Mouse (Mus musculus) embryonic facial prominence, embryonic 14.5 days (tissue): ENCODE measurements at regions not wholly inside any gene's neighbourhood (a gene's known extent, or its start where the extent isn't known, plus 50 kb on each side); places are given as distances from the start of the nearest gene placed in this dataset.

Source experiments
- ATAC-seq: fragments of 200-750 bp; cut with Nextera tagmentation; 2 replicates; pipeline ENCODE4 v1.8.0; 2017; ENCODE audit warnings: low read depth, moderate number of reproducible peaks, moderate TSS enrichment
- DNase-seq: peaks from one replicate; pipeline ENCODE4 v3.0.0-alpha.2; 2015; ENCODE audit warnings: low spot score
- H3K27ac ChIP-seq: fragments of 300-500 bp; sonication (generic); replicated peaks from 2 replicates; pipeline ENCODE4 v1.5.1; 2014; ENCODE audit warnings: low read depth, mild to moderate bottlenecking, low read length, moderate library complexity
- H3K27me3 ChIP-seq: fragments of 300-500 bp; sonication (generic); replicated peaks from 2 replicates; pipeline ENCODE4 v1.6.1; 2014; ENCODE audit warnings: low read length; ENCODE audit not compliant: control insufficient read depth, insufficient read depth
- H3K36me3 ChIP-seq: fragments of 300-500 bp; sonication (generic); 2 replicates; pipeline ENCODE4 v1.6.1; 2014; ENCODE audit warnings: low read length, mixed read lengths; ENCODE audit not compliant: control insufficient read depth, insufficient read depth
- H3K4me1 ChIP-seq: fragments of 300-500 bp; sonication (generic); 2 replicates; pipeline ENCODE4 v1.6.1; 2014; ENCODE audit warnings: antibody characterized with exemption, low read length; ENCODE audit not compliant: control insufficient read depth, insufficient read depth
- H3K4me2 ChIP-seq: fragments of 300-500 bp; sonication (generic); 2 replicates; pipeline ENCODE4 v1.6.1; 2014; ENCODE audit warnings: low read depth, mild to moderate bottlenecking, low read length, moderate library complexity, mixed read lengths
- H3K4me3 ChIP-seq: fragments of 300-500 bp; sonication (generic); 2 replicates; pipeline ENCODE4 v1.5.1; 2014; ENCODE audit warnings: low read depth, mild to moderate bottlenecking, low read length
- H3K9ac ChIP-seq: fragments of 300-500 bp; sonication (generic); 2 replicates; pipeline ENCODE4 v1.6.1; 2014; ENCODE audit warnings: low read depth, mild to moderate bottlenecking, low read length, moderate library complexity, mixed read lengths
- H3K9me3 ChIP-seq: fragments of 300-500 bp; sonication (generic); 2 replicates; pipeline ENCODE4 v1.6.1; 2016; ENCODE audit warnings: low read length; ENCODE audit not compliant: control insufficient read depth
- WGBS: fragments of 180-500 bp; shearing (Covaris S2); extraction: QIAGEN DNeasy Blood & Tissue Kit; methylation state at CpG from one replicate; pipeline ENCODE4 v1.1.7; 2014; 5-methylcytosine and 5-hydroxymethylcytosine counted together

DNA sequence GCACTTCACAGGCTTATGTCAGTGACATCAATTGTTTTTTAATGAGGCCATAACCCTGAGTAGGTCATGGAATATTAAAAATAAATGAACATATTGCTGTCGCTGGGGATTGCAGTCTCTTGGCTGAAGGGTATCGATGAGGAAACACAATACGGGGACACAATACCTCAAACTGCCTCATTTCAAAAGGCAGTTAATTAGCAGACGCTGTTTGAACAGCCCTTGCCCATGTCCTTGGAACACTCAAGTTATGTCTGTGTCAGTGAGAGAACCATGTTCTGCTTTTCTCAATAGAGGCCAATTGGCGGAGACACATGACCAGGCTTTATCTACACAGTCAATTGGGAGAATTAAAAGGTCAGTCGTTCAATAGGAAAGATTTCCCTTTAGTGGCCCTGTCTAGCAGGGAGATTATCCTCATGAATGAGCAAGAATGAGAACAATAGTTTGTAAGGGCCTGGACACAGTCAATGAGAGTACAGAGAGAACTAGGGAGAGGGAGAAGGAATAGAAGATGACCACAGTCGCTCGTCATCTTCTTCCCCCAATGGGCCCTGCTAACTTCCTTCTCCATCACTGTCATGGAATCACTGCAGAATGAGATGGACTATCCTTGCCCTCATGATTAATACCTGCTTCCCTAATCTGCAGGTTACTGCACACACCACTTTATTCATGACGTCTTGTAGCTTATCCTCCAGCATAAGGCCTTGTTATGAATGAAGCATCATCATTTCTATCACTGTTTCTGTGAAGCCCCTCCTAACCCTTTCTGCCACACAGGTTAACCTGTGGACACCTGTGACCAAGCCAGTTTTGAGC lies 973.6 kb upstream of the Lcorl start:
- no peak overlapping the region for H3K4me2 ChIP-seq
- no peaks in the 10 kb centered on the region for H3K9me3 ChIP-seq
- no peak overlapping the region for H3K4me3 ChIP-seq
- H3K4me1 ChIP-seq = no peaks in the 10 kb centered on the region
- no peak overlapping the region for H3K27ac ChIP-seq
- peak; percentile 86; the same call in 1 of the 2 replicates for ATAC-seq
- DNase-seq = peak; percentile 61
- H3K9ac ChIP-seq = no peak overlapping the region
- no peaks in the 10 kb centered on the region for H3K36me3 ChIP-seq
- no peaks in the 10 kb centered on the region for H3K27me3 ChIP-seq
- 72% methylated on average over 9 of the region's 9 CpGs for WGBS

DNA sequence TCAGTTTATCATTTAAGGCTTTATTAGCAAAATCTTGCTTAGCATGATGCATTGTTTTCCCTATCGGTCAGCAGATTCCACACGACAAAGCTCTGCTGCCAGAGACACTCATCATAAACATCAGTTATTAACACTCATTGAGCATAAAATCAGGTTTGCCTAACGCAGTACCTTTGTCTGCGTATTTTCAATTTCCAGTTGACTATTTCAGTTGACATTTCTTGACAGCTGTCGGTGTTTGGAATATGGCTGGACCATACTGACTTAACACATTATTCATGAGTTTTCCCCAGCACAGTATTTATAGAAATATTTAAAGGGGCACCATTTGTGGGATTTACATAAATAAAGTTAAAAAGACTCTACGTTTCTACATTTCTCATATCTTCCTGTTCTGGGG lies 972.7 kb upstream of the Lcorl start:
- Histone ChIP-seq H3K27me3 (no peaks in the 10 kb centered on the region), H3K4me3 (no peak overlapping the region), H3K9me3 (no peaks in the 10 kb centered on the region), H3K9ac (no peak overlapping the region), H3K27ac (no peak overlapping the region), H3K4me1 (no peaks in the 10 kb centered on the region), H3K4me2 (no peak overlapping the region), H3K36me3 (no peaks in the 10 kb centered on the region)
- ATAC-seq = no peak
- WGBS = 76% methylated on average over 6 of the region's 6 CpGs
- DNase-seq = no peak

DNA sequence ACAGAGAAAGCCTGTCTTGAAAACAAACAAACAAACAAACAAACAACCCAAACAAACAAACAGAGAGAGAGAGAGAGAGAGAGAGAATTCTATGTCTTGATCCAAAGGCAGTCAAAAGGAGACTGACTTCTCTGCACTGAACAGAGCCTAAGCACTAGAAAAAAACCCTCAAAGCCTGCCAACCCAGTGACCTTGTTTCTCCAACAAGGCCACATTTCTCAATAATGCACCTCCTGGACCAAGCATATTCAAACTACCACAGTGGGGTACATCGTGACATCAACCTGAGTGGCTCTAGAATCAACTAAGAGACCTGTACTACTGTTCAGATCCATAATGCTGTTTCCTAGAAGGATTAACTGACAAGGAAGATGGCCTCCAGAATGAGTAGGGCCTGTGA lies 969.0 kb upstream of the Lcorl start:
- Histone ChIP-seq H3K36me3 (no peaks in the 10 kb centered on the region), H3K4me3 (no peak overlapping the region), H3K27me3 (no peaks in the 10 kb centered on the region), H3K9ac (no peak overlapping the region), H3K4me2 (no peak overlapping the region), H3K27ac (no peak overlapping the region), H3K9me3 (no peaks in the 10 kb centered on the region), H3K4me1 (no peaks in the 10 kb centered on the region)
- DNase-seq (no peak), ATAC-seq (no peak)
- WGBS = 95% methylated on average over 1 of the region's 1 CpGs

DNA sequence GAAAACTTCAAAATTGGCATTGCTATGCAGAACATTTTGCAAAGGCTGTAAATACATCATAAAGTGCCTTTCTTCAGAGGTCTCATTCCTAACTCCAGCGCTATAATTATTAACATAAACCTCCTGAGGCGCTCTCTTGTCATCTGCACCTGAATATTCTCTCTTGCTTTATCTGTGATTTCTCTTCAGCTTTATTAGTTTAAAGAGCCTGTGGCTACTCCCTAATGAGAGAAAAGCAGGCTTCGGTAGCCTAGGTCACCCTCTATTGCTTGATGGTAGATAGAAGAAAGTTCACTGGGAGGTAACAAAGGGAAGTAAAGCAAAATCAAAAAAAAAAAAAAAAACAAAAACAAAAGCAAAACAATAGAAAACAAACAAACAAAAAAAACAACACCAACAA lies 967.5 kb upstream of the Lcorl start:
- Histone ChIP-seq H3K4me3 (no peak overlapping the region), H3K4me2 (no peak overlapping the region), H3K9ac (no peak overlapping the region), H3K4me1 (no peaks in the 10 kb centered on the region), H3K9me3 (no peaks in the 10 kb centered on the region), H3K36me3 (no peaks in the 10 kb centered on the region), H3K27ac (no peak overlapping the region), H3K27me3 (no peaks in the 10 kb centered on the region)
- 63% methylated on average over 3 of the region's 3 CpGs for WGBS
- DNase-seq = peak; percentile 3
- ATAC-seq = no peak

DNA sequence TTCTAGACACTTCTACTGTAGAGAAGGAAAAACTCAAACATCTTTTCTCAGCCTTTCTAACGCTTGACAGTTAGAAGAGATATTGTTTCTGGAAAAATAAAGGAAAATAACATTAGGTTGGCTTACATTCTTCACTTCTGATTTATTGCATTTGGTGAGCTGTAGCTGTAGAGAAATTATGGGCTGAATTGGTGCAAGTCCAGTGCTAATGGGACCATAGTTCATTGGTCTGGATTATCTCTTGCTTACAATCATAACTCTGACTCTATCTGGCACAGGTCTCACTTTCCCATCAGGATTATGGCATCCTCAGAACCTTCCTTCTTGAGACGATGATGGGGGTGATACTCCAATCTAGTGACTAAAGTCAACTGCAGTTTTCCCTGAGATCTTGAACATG lies 937.7 kb upstream of the Lcorl start:
- H3K27ac ChIP-seq = no peak overlapping the region
- ATAC-seq (no peak), DNase-seq (no peak)
- H3K9me3 ChIP-seq = no peaks in the 10 kb centered on the region
- H3K4me2 ChIP-seq = no peak overlapping the region
- whole genome bisulfite sequencing = 81% methylated on average over 2 of the region's 2 CpGs
- H3K4me3 ChIP-seq = no peak overlapping the region
- no peaks in the 10 kb centered on the region for H3K27me3 ChIP-seq
- no peaks in the 10 kb centered on the region for H3K36me3 ChIP-seq
- no peak overlapping the region for H3K9ac ChIP-seq
- H3K4me1 ChIP-seq = peaks cover 11% of the 10 kb centered on the region

DNA sequence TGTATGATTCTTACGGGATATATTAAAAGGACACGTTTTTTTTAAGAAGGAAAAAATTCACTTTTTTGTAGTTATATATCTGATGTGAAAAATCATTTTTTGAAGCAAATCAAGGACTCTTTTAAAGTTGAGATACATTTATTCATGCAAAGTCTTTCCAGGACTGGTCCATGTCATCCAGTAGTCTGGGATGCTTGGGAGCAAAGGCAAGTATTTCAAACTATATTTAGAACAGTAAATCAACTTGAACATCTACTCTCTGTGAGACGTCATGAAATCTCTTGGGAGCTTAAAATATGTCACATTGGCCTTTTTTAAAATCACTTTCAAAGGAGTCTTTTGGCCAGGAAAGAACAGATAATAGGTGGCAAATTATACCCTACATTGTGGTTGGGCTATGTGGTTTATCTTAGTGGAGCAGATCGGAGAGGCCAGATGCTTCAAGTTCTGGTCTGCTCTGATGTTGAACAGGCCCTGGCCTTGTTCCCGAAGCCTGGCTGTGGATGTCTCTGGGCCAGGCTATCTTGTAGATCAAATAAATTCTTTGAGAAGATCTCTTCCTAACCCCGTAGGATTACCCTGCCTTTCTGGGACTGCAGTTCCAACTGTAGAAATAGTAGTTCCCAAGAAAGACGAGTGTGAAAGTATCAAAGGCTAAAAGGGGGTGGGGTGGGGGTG lies 936.8 kb upstream of the Lcorl start:
- peaks cover 11% of the 10 kb centered on the region for H3K4me1 ChIP-seq
- no peak overlapping the region for H3K27ac ChIP-seq
- no peak overlapping the region for H3K4me3 ChIP-seq
- ATAC-seq = peak; percentile 70; the same call in 1 of the 2 replicates
- no peaks in the 10 kb centered on the region for H3K36me3 ChIP-seq
- H3K9me3 ChIP-seq = no peaks in the 10 kb centered on the region
- peak; percentile 78 for DNase-seq
- H3K9ac ChIP-seq = no peak overlapping the region
- H3K4me2 ChIP-seq = no peak overlapping the region
- no peaks in the 10 kb centered on the region for H3K27me3 ChIP-seq
- 48% methylated on average over 7 of the region's 7 CpGs for WGBS

DNA sequence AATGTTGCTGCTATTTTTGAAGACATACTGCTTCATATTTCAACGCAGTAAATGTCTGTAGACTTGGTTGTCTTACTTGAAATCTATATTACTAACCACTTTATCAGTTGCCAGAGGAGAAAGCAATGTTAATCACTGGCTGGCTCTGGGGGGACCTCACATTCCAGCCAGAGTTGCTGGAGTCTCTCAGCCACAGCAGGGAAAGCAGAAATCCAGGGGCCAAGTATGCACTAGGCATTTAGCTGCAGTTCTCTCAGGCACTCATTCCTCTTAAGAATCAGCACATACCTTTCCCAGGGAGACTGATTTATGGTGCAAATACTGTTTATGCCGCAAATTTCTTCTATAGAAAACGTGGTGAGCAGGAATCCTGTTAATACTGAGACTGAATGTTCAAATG lies 933.6 kb upstream of the Lcorl start:
- ATAC-seq = no peak; the same call in 1 of the 2 replicates
- no peak overlapping the region for H3K27ac ChIP-seq
- no peak overlapping the region for H3K9ac ChIP-seq
- peak; percentile 51 for DNase-seq
- H3K4me2 ChIP-seq = no peak overlapping the region
- WGBS = 37% methylated on average over 3 of the region's 3 CpGs
- H3K9me3 ChIP-seq = no peaks in the 10 kb centered on the region
- no peak overlapping the region for H3K4me3 ChIP-seq
- no peaks in the 10 kb centered on the region for H3K36me3 ChIP-seq
- no peaks in the 10 kb centered on the region for H3K27me3 ChIP-seq
- peaks cover 11% of the 10 kb centered on the region for H3K4me1 ChIP-seq

DNA sequence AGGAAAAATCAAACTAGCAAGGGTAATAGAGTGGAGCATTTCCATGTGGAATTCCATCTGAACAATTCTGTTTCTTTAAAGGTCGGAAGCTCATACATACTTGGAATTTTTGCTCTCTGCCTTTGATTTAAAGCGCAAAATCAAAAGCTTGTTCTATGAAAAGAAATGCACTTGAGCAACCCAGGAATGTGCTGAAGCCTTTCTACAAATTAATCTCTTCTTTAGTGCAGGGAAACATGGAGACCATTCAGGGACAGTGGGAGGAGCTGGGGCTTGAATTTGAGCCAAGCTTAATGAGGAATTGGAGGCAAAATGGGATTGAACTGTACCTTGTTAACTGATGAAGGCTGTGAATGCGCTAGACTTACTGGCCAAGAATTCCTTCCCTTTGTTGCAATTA lies 933.1 kb upstream of the Lcorl start:
- Histone ChIP-seq H3K36me3 (no peaks in the 10 kb centered on the region), H3K4me2 (no peak overlapping the region), H3K4me3 (no peak overlapping the region), H3K27ac (no peak overlapping the region), H3K9ac (no peak overlapping the region), H3K27me3 (no peaks in the 10 kb centered on the region), H3K4me1 (peaks cover 11% of the 10 kb centered on the region), H3K9me3 (no peaks in the 10 kb centered on the region)
- 31% methylated on average over 3 of the region's 3 CpGs for WGBS
- DNase-seq (peak; percentile 70), ATAC-seq (peak; percentile 70)

DNA sequence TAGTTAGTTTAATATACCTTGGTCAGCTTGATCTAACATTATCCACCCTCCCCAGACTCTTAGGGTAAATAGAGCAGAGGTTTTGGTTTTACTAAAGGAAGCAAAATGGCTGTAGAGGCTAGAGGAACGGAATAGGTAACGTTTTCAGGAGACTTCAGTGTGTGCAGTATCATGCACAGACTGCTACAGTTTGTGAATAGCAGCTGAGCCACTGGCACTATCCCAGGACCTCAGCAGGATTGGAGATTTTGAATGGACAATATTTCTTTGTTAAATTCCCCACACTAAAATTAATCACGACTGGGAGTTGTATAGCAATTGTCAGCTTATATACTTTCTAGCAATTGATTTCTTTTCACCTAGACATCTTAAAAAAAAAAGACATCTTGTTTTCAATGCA lies 929.7 kb upstream of the Lcorl start:
- no peak for DNase-seq
- ATAC-seq = no peak
- Histone ChIP-seq H3K4me2 (no peak overlapping the region), H3K4me1 (peaks cover 11% of the 10 kb centered on the region), H3K27ac (no peak overlapping the region), H3K36me3 (no peaks in the 10 kb centered on the region), H3K9me3 (no peaks in the 10 kb centered on the region), H3K4me3 (no peak overlapping the region), H3K27me3 (no peaks in the 10 kb centered on the region), H3K9ac (no peak overlapping the region)
- 72% methylated on average over 3 of the region's 3 CpGs for WGBS
